Mouse (Mus musculus): ENCODE data around the gene Zfp715.

DNA sequence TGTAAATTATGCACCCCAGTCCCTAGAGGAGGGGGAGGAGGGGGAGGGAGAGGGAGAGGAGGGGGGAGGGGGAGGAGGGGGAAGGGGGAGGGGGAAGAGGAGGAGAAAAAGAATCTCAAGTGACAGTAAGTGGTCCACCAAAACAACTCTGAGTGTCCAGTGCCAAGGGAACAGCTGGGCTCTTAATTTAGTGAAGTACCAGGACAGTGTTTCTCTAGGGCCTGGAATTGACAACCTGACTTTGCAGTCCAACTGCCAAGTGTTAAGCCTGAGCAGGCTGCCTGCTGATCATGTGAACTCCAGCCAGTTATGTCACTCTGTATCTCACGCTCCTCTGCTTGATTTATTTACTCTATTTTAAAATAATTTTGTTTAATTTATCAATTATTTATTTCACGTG lies 20.8 kb upstream of the Zfp715 start:
- TF ChIP-seq CTCF (conservative IDR thresholded peaks at IDR 0.05; ENCODE audit: insufficient read depth, insufficient read length, low read depth, low read length) (no peak), POLR2A (IDR thresholded peaks at IDR 0.05; ENCODE audit: low read depth, low read length) (no peak)
